9 mouse cellular contexts compared by ENCODE assay signal in the genomic region with DNA sequence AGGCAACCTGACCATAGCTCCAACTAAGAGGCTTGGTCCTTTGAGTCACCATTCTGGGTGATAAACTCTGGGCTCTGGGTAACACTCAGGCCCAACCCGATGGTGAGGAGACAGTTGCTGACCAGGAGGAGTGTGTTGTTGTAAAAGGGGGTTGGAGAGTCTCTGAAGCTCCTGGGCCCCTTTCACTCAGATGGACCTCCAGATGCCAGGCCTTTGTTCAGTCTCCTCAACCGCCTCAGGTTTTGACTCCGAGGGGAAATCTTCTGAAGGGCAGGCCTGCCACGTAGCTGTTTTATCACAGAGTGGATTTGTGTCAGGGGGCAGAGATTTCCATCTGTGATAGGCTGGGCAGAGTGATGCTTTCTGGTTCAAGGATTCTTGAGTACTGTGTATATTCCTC. TPM values are rescaled to one million over a fixed set of nuclear protein-coding genes. Genes with fewer than 3 reads are reported as not detected.
A peak's percentile ranks its signal among the peaks of the same experiment; 100 is the strongest.
DNase-seq lines count a peak whose midpoint lies in the region; ATAC-seq lines count a peak whose summit lies in the region.
"Had no signal": no experiment of that assay in that cellular context is flagged by ENCODE, and none has a peak within 500 bp of the region (broad histone marks: within the 10 kb centered on the region; RNA-seq: fewer than 3 reads in every experiment).

No protein-coding gene starts in this region.

- H3K36me3 ChIP-seq in neural tube, embryonic 11.5 days (ENCODE audit: control insufficient read depth, insufficient read depth, low read length) = no peaks in the 10 kb centered on the region; the same call in 1 of the 2 replicates
- no peaks in the 10 kb centered on the region for H3K36me3 ChIP-seq in forebrain, embryonic 16.5 days (ENCODE audit: control insufficient read depth, insufficient read depth)
- no peaks in the 10 kb centered on the region for H3K36me3 ChIP-seq in limb, embryonic 15.5 days

- 5% methylated on average over 4 of the region's 4 CpGs for WGBS in neural tube, embryonic 11.5 days
- WGBS in forebrain, embryonic 16.5 days = 3% methylated on average over 4 of the region's 4 CpGs
- WGBS in limb, embryonic 15.5 days = 17% methylated on average over 4 of the region's 4 CpGs

- peak overlapping the region; percentile 55 for H3K9ac ChIP-seq in neural tube, embryonic 11.5 days (ENCODE audit: low read length)
- H3K9ac ChIP-seq in forebrain, embryonic 16.5 days (replicated peaks; ENCODE audit: low read depth, low read length) = peak overlapping the region; percentile 27
- no peak overlapping the region for H3K9ac ChIP-seq in limb, embryonic 15.5 days

- intact Hi-C loops in gastrocnemius, postnatal 14 days (cut with DNase I; ENCODE audit: low total_unique reads) = no loop called here
- intact Hi-C loops in gastrocnemius, postnatal 36 days (cut with DNase I) = no loop called here

- no peak for ATAC-seq in neural tube, embryonic 11.5 days (ENCODE audit: insufficient read depth, low FRiP score, low TSS enrichment)
- ATAC-seq in forebrain, embryonic 16.5 days = no peak; the same call in 1 of the 2 replicates
- ATAC-seq in limb, embryonic 15.5 days (ENCODE audit: insufficient number of reproducible peaks, low FRiP score, low TSS enrichment, low read depth) = no peak
- ATAC-seq: Patski had no signal

- peak overlapping the region; percentile 99 for H3K27ac ChIP-seq in neural tube, embryonic 11.5 days (ENCODE audit: low read depth, low read length)
- H3K27ac ChIP-seq in forebrain, embryonic 16.5 days (ENCODE audit: low read length) = peak overlapping the region; percentile 99
- peak overlapping the region; percentile 61 for H3K27ac ChIP-seq in limb, embryonic 15.5 days

- peaks cover 62% of the 10 kb centered on the region for H3K4me1 ChIP-seq in neural tube, embryonic 11.5 days (ENCODE audit: control insufficient read depth, insufficient read depth, low read length)
- H3K4me1 ChIP-seq in forebrain, embryonic 16.5 days (replicated peaks; ENCODE audit: control insufficient read depth, insufficient read depth, low read length) = peaks cover 70% of the 10 kb centered on the region
- H3K4me1 ChIP-seq in limb, embryonic 15.5 days = peaks cover 57% of the 10 kb centered on the region

- H3K4me2 ChIP-seq in neural tube, embryonic 11.5 days (ENCODE audit: low read depth) = peak overlapping the region; percentile 37
- H3K4me2 ChIP-seq in forebrain, embryonic 16.5 days (ENCODE audit: low read length) = peak overlapping the region; percentile 44
- H3K4me2 ChIP-seq in limb, embryonic 15.5 days = peak overlapping the region; percentile 5; the same call in 1 of the 2 replicates

- DNase-seq in neural tube, embryonic 11.5 days (ENCODE audit: low spot score) = peak; percentile 58
- DNase-seq in neural tube, embryonic 10.5 days (ENCODE audit: extremely low spot score, low spot score) = no peak
- DNase-seq in gastrocnemius, postnatal 14 days = no peak
- DNase-seq in adrenal gland, postnatal 14 days = no peak
- DNase-seq in gastrocnemius, postnatal 36 days = no peak
- DNase-seq: heart, postnatal 10 days had no signal

- H3K27me3 ChIP-seq in neural tube, embryonic 11.5 days (ENCODE audit: control insufficient read depth, insufficient read depth, low read length) = no peaks in the 10 kb centered on the region
- no peaks in the 10 kb centered on the region for H3K27me3 ChIP-seq in forebrain, embryonic 16.5 days (replicated peaks; ENCODE audit: control insufficient read depth, insufficient read depth, low read length)
- H3K27me3 ChIP-seq in limb, embryonic 15.5 days = no peaks in the 10 kb centered on the region
- H3K27me3 ChIP-seq: Patski had no signal

- no peak overlapping the region for H3K4me3 ChIP-seq in neural tube, embryonic 11.5 days (ENCODE audit: low read depth, low read length)
- H3K4me3 ChIP-seq in forebrain, embryonic 16.5 days (replicated peaks; ENCODE audit: low read length) = no peak overlapping the region
- H3K4me3 ChIP-seq in limb, embryonic 15.5 days = no peak overlapping the region

- no peaks in the 10 kb centered on the region for H3K9me3 ChIP-seq in neural tube, embryonic 11.5 days (ENCODE audit: control insufficient read depth, low read length)
- no peaks in the 10 kb centered on the region for H3K9me3 ChIP-seq in forebrain, embryonic 16.5 days (ENCODE audit: control insufficient read depth, low read length)
- no peaks in the 10 kb centered on the region for H3K9me3 ChIP-seq in limb, embryonic 15.5 days

RNA-seq across cellular contexts. Expression of a gene that starts 38.9 kb away (rescaled TPM):
- polyA plus RNA-seq in neural tube, embryonic 11.5 days (2014; fragmentation: Nextera tagmentation; extraction: Ambion mirVana) = 0.33 and 0.45 TPM in 2 replicates
- 0.43 and 0.63 TPM in 2 replicates for polyA plus RNA-seq in forebrain, embryonic 16.5 days (2015; fragmentation: Nextera tagmentation; extraction: Ambion mirVana)
- polyA plus RNA-seq in limb, embryonic 15.5 days (2015; fragmentation: Nextera tagmentation; extraction: Ambion mirVana) = 0.24 and 0.25 TPM in 2 replicates
- total RNA-seq in gastrocnemius, postnatal 14 days (2021) = under 1 TPM; 0.06 to 0.18 TPM
- 0.26 TPM in 2 replicates for total RNA-seq in adrenal gland, postnatal 14 days (2021)
- under 1 TPM; 0.10 to 0.20 TPM for total RNA-seq in gastrocnemius, postnatal 36 days (2021)
